Mouse (Mus musculus): ENCODE measurements at regions not wholly inside any gene's neighbourhood (a gene's known extent, or its start where the extent isn't known, plus 50 kb on each side); places are given as distances from the start of the nearest gene placed in this dataset.

DNA sequence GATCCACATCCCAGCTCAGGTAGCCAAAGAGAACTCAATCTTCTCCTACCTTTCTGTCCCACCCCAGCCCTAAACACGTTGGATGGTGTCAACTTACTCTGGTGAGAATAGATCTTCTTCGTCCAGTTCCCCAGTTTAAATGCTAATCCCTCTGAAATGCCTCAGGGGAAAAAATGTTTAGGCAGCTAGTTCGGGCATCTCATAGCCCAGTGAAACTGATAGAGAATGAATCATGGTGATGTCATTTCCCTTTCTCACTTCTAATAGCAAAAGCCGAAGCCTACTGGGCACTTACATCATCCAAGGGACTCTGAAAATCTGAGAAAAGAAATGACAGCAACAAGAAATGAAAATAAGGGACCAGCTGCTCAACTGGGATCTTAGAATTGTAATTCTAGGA lies 154.9 kb downstream of the Qdpr start:
- TF ChIP-seq CTCF (IDR thresholded peaks at IDR 0.05; ENCODE audit: insufficient read depth, low read length) (no peak), POLR2A (IDR thresholded peaks at IDR 0.05; ENCODE audit: borderline replicate concordance, extremely low read depth, low read depth, low read length) (no peak)

Measured in lung, adult 2 months (tissue).